Mouse (Mus musculus): ENCODE measurements around the gene Nr1d1. TPM values are rescaled to one million over a fixed set of nuclear protein-coding genes. Genes with fewer than 3 reads are reported as not detected.

Gene Nr1d1
- total RNA-seq, 2 experiments from 2014 or later: 86.6 to 139 TPM

Other genes with a start within 250 kb of the Nr1d1 start
- 1 to 10 TPM in 1 of 2 experiments, not detected in 1; 1.3 TPM for gene Ikzf3, start 229.3 kb downstream of the Nr1d1 start, total RNA-seq (2021)
- not detected for gene Zpbp2, start 224.2 kb downstream of the Nr1d1 start, total RNA-seq (2021)
- 10 to 100 TPM; 20.9 to 24.0 TPM for gene Ormdl3, start 188.0 kb downstream of the Nr1d1 start, total RNA-seq (2021)
- gene Lrrc3c, start 177.0 kb downstream of the Nr1d1 start, total RNA-seq (2021): not detected
- 1 to 10 TPM; 3.0 to 4.2 TPM for gene Gm12355, start 149.7 kb downstream of the Nr1d1 start, total RNA-seq (2021)
- gene Gsdma3, start 149.0 kb downstream of the Nr1d1 start, total RNA-seq (2021): 10 to 100 TPM in 1 of 2 experiments, 1 to 10 TPM in 1; 1.8 to 22.5 TPM
- 1 to 10 TPM in 1 of 2 experiments, not detected in 1; 1.7 TPM for gene Gsdma2, start 128.6 kb downstream of the Nr1d1 start, total RNA-seq (2021)
- under 1 TPM; 0.31 to 0.76 TPM for gene Gsdma, start 111.0 kb downstream of the Nr1d1 start, total RNA-seq (2021)
- 10 to 100 TPM; 88.1 to 91.9 TPM for gene Psmd3, start 92.8 kb downstream of the Nr1d1 start, total RNA-seq (2021)
- not detected for gene Csf3, start 74.1 kb downstream of the Nr1d1 start, total RNA-seq (2021)
- gene Med24, start 45.9 kb downstream of the Nr1d1 start, total RNA-seq (2021): 10 to 100 TPM; 41.4 to 41.9 TPM
- gene Thra, start 34.7 kb downstream of the Nr1d1 start, total RNA-seq (2021): 10 to 100 TPM; 72.6 to 75.7 TPM
- 10 to 100 TPM; 49.0 to 51.4 TPM for gene Msl1, start 20.2 kb upstream of the Nr1d1 start, total RNA-seq (2021)
- 10 to 100 TPM; 14.2 to 21.4 TPM for gene Casc3, start 29.6 kb upstream of the Nr1d1 start, total RNA-seq (2021)
- gene Rapgefl1, start 61.5 kb upstream of the Nr1d1 start, total RNA-seq (2021): under 1 TPM; 0.12 to 0.15 TPM
- gene Wipf2, start 88.3 kb upstream of the Nr1d1 start, total RNA-seq (2021): 1 to 10 TPM; 5.6 to 6.7 TPM
- gene Cdc6, start 132.5 kb upstream of the Nr1d1 start, total RNA-seq (2021): under 1 TPM; 0.20 to 0.64 TPM
- gene Rara, start 152.5 kb upstream of the Nr1d1 start, total RNA-seq (2021): 10 to 100 TPM in 1 of 2 experiments, 1 to 10 TPM in 1; 8.7 to 13.2 TPM
- gene Gjd3, start 207.7 kb upstream of the Nr1d1 start, total RNA-seq (2021): not detected
- 1 to 10 TPM; 2.9 to 4.5 TPM for gene Top2a, start 248.9 kb upstream of the Nr1d1 start, total RNA-seq (2021)

Measured in gastrocnemius, postnatal 36 days (tissue).